Mouse (Mus musculus) left cerebral cortex, postnatal 14 days (tissue): ENCODE results near the gene Gm36079. TPM values are rescaled to one million over a fixed set of nuclear protein-coding genes. Genes with fewer than 3 reads are reported as not detected.
"Not testable (repeated sequence)": the region's sequence is repeated elsewhere in the genome, so short reads cannot be mapped to it uniquely, and the experiment has no call there.

Experiments used
- DNase-seq, 2 experiments: peaks; one replicate each; pipeline ENCODE4 v3.0.0; 2021 to 2022; ENCODE audit warnings: low spot score in 2 of 2, mixed read lengths in 1 of 2
- intact Hi-C: fragments of 180-260 bp; cut with DNase I; formaldehyde crosslinking; loops from one replicate; pipeline ENCODE4 v1.15.1; 2025
- total RNA-seq, 2 experiments: library from RNA; stranded (reverse); gene quantifications; 2 replicates each; pipeline ENCODE4 v1.2.3; 2021

Gene Gm36079
- total RNA-seq, 2 experiments from 2014 or later, result not detected

GRCm38 (mm10) chr13:120025004-120025403, 1.8 kb downstream of the Gm36079 start:
- DNase-seq, intact Hi-C loops: not testable (repeated sequence)

GRCm38 (mm10) chr13:120024581-120024980, 2.2 kb downstream of the Gm36079 start:
- intact Hi-C loops, DNase-seq: not testable (repeated sequence)

GRCm38 (mm10) chr13:120021477-120021876, 5.3 kb downstream of the Gm36079 start:
- intact Hi-C loops, DNase-seq: not testable (repeated sequence)

- intact Hi-C loops, result not testable (repeated sequence)
Observed at GRCm38 (mm10) chr13:120015348-120016007, 11.3 kb downstream of the Gm36079 start.

GRCm38 (mm10) chr13:120013962-120014361, 12.8 kb downstream of the Gm36079 start:
- DNase-seq, intact Hi-C loops: not testable (repeated sequence)

More at GRCm38 (mm10) chr13:120015348-120016007, 11.3 kb downstream of the Gm36079 start:
- DNase-seq, result not testable (repeated sequence)

- DNase-seq, intact Hi-C loops: not testable (repeated sequence)
Observed at GRCm38 (mm10) chr13:120013544-120013943, 13.3 kb downstream of the Gm36079 start.

- intact Hi-C loops, DNase-seq: not testable (repeated sequence)
Observed at GRCm38 (mm10) chr13:120010068-120010467, 16.7 kb downstream of the Gm36079 start.

- DNase-seq, intact Hi-C loops: not testable (repeated sequence)
Observed at GRCm38 (mm10) chr13:119999215-119999614, 27.6 kb downstream of the Gm36079 start.

- DNase-seq, intact Hi-C loops: not testable (repeated sequence)
Observed at GRCm38 (mm10) chr13:119998442-119999086, 28.2 kb downstream of the Gm36079 start.

- DNase-seq, intact Hi-C loops: not testable (repeated sequence)
Observed at GRCm38 (mm10) chr13:119991917-119992496, 34.8 kb downstream of the Gm36079 start.

GRCm38 (mm10) chr13:119991264-119991663, 35.5 kb downstream of the Gm36079 start:
- intact Hi-C loops, DNase-seq: not testable (repeated sequence)

Other genes with a start within 250 kb of the Gm36079 start
- gene Zfp131, start 236.1 kb downstream of the Gm36079 start, total RNA-seq, result 10 to 100 TPM; 39.7 to 41.9 TPM
- not detected for gene AF067063, start 196.8 kb downstream of the Gm36079 start, total RNA-seq
- gene D13Ertd608e, start 191.0 kb downstream of the Gm36079 start, total RNA-seq, result not detected
- gene Tcstv1, start 132.2 kb downstream of the Gm36079 start, total RNA-seq, result not detected
- not detected for gene Gm21761, start 97.7 kb downstream of the Gm36079 start, total RNA-seq
- not detected for gene B020031M17Rik, start 76.2 kb downstream of the Gm36079 start, total RNA-seq
- gene Gm21188, start 25.2 kb upstream of the Gm36079 start, total RNA-seq, result not detected
- gene Gm20767, start 113.2 kb upstream of the Gm36079 start, total RNA-seq, result not detected
- not detected for gene Gm21818, start 145.4 kb upstream of the Gm36079 start, total RNA-seq
- not detected for gene Gm21762, start 188.9 kb upstream of the Gm36079 start, total RNA-seq
- gene Gm21731, start 212.1 kb upstream of the Gm36079 start, total RNA-seq, result not detected
- gene AF067061, start 236.1 kb upstream of the Gm36079 start, total RNA-seq, result not detected